Mouse (Mus musculus): ENCODE data around the gene Map4k4. TPM values are rescaled to one million over a fixed set of nuclear protein-coding genes. Genes with fewer than 3 reads are reported as not detected.

The Map4k4 gene
- polyA plus RNA-seq, 1 experiment from 2014 or later, result 45.4 TPM

DNA sequence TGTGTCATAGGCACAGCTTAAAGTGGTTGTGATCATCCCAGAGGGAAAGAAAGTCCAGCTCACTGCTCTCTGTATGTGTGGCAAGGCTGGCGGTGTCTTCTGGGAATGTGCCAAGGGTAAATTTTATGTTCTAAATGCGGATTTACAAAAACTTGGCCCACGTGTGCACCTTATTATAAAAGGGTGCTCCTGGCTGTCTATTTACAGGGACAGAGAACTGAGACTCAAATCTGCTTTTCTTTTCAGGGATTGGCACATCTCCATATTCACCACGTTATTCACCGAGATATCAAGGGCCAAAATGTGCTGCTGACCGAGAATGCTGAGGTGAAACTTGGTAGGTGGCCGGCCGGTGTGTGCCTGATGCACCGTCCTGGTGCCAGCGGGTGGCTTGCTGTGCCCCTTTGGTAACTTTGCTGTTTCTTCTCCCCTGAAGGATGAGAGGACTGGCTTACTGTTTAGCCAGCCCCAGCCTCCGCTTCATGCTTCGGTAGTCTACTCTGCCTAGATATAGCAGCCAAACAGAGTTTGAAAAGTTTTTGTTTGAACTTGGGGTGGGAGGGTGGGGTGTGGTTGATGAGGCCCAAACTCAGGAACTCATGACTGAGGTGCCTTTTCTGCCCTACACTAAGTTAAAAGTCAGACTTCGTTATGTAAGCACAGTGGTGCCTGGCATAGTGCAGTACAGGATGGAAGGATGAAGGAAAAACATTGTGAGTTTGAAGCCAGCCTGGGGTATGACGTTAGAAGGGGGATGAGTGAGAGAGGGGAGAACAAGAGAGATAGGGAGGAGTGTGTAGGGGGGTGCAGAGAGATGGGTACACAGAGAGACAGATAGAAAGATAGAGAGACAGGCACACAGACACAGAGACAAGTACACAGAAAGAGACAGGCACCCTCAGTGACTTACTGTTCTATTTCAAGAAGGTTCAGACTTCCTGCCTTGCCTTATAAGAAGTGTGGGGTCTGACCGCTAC, 79.9 kb downstream of the Map4k4 start:
- peaks cover 100% of the 10 kb centered on the region for H3K36me3 ChIP-seq

GRCm38 (mm10) chr1:39981970-39982369, 81.3 kb downstream of the Map4k4 start:
- Histone ChIP-seq H3K36me3 (peaks cover 100% of the 10 kb centered on the region), H3K27me3 (ENCODE audit: low read depth, poor library complexity, severe bottlenecking) (no peaks in the 10 kb centered on the region), H3K4me3 (no peak overlapping the region), H3K9me3 (replicated peaks) (no peaks in the 10 kb centered on the region), H3K27ac (no peak overlapping the region), H3K4me1 (no peaks in the 10 kb centered on the region)
- WGBS, result 75% methylated on average over 3 of the region's 3 CpGs
- no peak for DNase-seq (ENCODE audit: low spot score)

More for the DNA sequence above, 79.9 kb downstream of the Map4k4 start:
- no peak overlapping the region for H3K27ac ChIP-seq
- no peaks in the 10 kb centered on the region for H3K9me3 ChIP-seq (replicated peaks)
- H3K27me3 ChIP-seq (ENCODE audit: low read depth, poor library complexity, severe bottlenecking), result no peaks in the 10 kb centered on the region
- 92% methylated on average over 15 of the region's 15 CpGs for WGBS
- no peak overlapping the region for H3K4me3 ChIP-seq
- DNase-seq (ENCODE audit: low spot score), result no peak
- no peaks in the 10 kb centered on the region for H3K4me1 ChIP-seq

DNA sequence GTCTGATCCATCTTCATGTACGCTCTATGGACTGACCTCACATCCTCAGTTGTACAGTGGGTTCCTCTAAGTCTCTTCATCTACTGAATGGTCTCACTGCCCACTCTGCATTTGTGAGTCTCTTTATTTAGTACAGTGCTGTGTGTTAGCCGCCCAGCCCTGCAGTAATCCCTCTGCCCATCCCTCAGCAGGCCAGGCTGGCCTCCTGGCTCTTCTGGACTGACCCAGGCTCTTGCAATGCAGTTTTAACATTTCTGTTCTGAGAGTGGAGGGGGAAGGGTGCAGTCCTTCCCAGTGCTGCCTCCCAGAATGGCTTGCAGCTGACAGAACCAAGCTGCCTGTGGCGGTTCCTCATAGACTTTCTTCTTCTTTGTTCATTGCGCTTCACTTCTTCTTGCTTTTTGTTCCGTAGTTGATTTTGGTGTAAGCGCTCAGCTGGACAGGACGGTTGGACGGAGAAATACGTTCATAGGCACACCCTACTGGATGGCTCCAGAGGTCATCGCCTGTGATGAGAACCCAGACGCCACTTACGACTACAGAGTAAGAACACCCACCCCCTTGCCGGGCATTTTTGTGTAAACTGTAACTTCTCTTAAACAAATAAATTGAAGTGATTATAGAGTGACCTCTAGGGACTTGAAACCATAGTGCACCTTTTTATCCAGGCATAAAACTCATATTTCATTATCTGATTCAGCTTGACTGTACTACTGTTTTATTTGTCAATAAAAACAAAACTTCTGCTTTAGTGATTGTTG, 82.2 kb downstream of the Map4k4 start:
- Histone ChIP-seq H3K27ac (no peak overlapping the region), H3K27me3 (ENCODE audit: low read depth, poor library complexity, severe bottlenecking) (no peaks in the 10 kb centered on the region)
- DNase-seq (ENCODE audit: low spot score), result no peak

DNA sequence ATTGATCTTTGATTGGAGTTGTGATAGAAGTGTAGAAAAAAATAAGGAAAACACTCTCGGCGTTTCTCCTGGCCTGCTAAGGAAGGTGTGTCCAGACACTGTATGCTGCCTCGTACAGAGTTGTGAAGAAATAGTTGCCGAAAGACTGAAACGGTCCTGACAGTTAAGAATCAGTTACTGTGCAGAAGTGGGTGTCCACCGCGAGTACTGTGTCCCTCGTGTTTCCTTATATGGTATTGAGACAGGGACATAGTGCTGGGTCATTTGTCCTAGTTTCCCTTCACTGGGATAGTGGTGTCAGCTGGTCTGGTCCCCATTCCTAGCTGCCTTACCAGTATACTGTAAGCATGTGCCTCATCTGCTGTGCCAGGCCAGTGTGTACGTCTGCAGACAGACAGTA, 83.6 kb downstream of the Map4k4 start:
- no peak for DNase-seq (ENCODE audit: low spot score)
- no peaks in the 10 kb centered on the region for H3K9me3 ChIP-seq (replicated peaks)
- H3K4me1 ChIP-seq, result no peaks in the 10 kb centered on the region
- no peak overlapping the region for H3K27ac ChIP-seq
- peaks cover 99% of the 10 kb centered on the region for H3K36me3 ChIP-seq
- WGBS, result 91% methylated on average over 9 of the region's 9 CpGs
- no peaks in the 10 kb centered on the region for H3K27me3 ChIP-seq (ENCODE audit: low read depth, poor library complexity, severe bottlenecking)
- no peak overlapping the region for H3K4me3 ChIP-seq

More for the DNA sequence above, 82.2 kb downstream of the Map4k4 start:
- no peaks in the 10 kb centered on the region for H3K9me3 ChIP-seq (replicated peaks)
- no peaks in the 10 kb centered on the region for H3K4me1 ChIP-seq
- WGBS, result 89% methylated on average over 13 of the region's 13 CpGs
- H3K4me3 ChIP-seq, result no peak overlapping the region
- peaks cover 99% of the 10 kb centered on the region for H3K36me3 ChIP-seq

GRCm38 (mm10) chr1:39986820-39987219, 86.1 kb downstream of the Map4k4 start:
- Histone ChIP-seq H3K4me1 (no peaks in the 10 kb centered on the region), H3K9me3 (replicated peaks) (no peaks in the 10 kb centered on the region), H3K4me3 (no peak overlapping the region), H3K27me3 (ENCODE audit: low read depth, poor library complexity, severe bottlenecking) (no peaks in the 10 kb centered on the region), H3K36me3 (peaks cover 99% of the 10 kb centered on the region), H3K27ac (no peak overlapping the region)
- DNase-seq (ENCODE audit: low spot score), result no peak
- WGBS, result 93% methylated on average over 9 of the region's 9 CpGs

- no peak overlapping the region for H3K27ac ChIP-seq
Measured at GRCm38 (mm10) chr1:39988841-39989240, 88.1 kb downstream of the Map4k4 start.

DNA sequence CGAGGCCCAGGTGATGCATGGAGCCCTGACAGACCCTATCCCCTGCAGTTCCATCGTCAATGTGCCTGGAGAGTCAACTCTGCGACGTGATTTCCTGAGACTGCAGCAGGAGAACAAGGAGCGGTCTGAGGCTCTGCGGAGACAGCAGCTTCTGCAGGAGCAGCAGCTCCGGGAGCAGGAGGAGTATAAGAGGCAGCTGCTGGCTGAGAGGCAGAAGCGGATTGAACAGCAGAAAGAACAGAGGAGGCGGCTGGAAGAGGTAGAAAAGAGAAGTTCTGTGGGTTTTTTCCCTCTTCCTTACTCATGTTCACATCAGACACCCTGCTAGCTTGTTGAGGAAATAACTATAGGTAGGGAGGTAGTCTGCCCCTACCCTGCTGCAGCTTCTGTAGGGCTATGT, 89.3 kb downstream of the Map4k4 start:
- H3K27ac ChIP-seq, result no peak overlapping the region
- no peaks in the 10 kb centered on the region for H3K4me1 ChIP-seq
- peaks cover 99% of the 10 kb centered on the region for H3K36me3 ChIP-seq
- H3K27me3 ChIP-seq (ENCODE audit: low read depth, poor library complexity, severe bottlenecking), result no peaks in the 10 kb centered on the region
- DNase-seq (ENCODE audit: low spot score), result no peak
- no peak overlapping the region for H3K4me3 ChIP-seq
- 95% methylated on average over 9 of the region's 9 CpGs for WGBS
- H3K9me3 ChIP-seq (replicated peaks), result no peaks in the 10 kb centered on the region

More at GRCm38 (mm10) chr1:39988841-39989240, 88.1 kb downstream of the Map4k4 start:
- DNase-seq (ENCODE audit: low spot score), result no peak
- no peaks in the 10 kb centered on the region for H3K9me3 ChIP-seq (replicated peaks)
- no peaks in the 10 kb centered on the region for H3K27me3 ChIP-seq (ENCODE audit: low read depth, poor library complexity, severe bottlenecking)
- H3K4me1 ChIP-seq, result no peaks in the 10 kb centered on the region
- peaks cover 99% of the 10 kb centered on the region for H3K36me3 ChIP-seq
- no peak overlapping the region for H3K4me3 ChIP-seq
- WGBS, result 85% methylated on average over 12 of the region's 12 CpGs

DNA sequence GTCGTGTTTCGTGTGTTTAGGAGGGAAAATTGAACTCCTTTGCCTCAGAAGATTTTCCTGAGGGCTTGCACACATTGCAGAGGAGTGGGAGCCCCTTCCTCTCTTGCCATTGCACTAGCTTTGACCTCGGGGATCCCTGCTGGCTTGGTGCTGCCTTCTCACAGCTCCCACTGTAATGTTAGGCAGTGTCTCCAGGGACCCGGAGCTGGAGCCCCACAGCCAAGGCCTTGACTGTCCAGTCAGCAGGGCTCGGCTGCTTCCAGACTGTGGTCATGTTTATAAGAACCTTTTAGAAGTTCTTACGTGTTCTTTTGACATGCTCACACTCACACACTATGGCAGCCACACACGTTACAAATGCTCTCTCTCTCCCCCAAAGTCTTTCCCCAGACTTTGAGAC, 93.2 kb downstream of the Map4k4 start:
- no peaks in the 10 kb centered on the region for H3K4me1 ChIP-seq
- 89% methylated on average over 7 of the region's 7 CpGs for WGBS
- DNase-seq (ENCODE audit: low spot score), result no peak
- no peak overlapping the region for H3K4me3 ChIP-seq
- H3K36me3 ChIP-seq, result peaks cover 100% of the 10 kb centered on the region
- no peaks in the 10 kb centered on the region for H3K27me3 ChIP-seq (ENCODE audit: low read depth, poor library complexity, severe bottlenecking)
- H3K9me3 ChIP-seq (replicated peaks), result no peaks in the 10 kb centered on the region
- H3K27ac ChIP-seq, result no peak overlapping the region

DNA sequence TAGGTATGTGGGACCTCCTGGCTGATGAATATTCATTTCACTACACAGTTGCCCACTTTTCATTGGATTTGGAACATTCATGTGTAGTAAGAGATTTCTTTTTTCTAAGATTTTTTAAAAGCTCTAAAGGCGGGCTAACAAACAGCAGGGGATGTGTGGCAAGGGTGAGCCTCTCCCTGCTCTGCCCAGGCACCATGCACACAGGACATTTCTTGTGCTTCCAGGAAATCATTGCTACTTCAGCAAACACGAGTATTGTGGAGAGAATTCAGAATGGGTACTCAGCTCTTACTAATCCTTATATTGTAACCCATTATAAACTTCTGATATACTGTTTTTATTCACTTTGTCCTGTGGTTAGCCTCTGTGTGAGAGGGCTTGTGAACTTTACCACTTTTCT, 94.9 kb downstream of the Map4k4 start:
- H3K9me3 ChIP-seq (replicated peaks), result no peaks in the 10 kb centered on the region
- H3K4me1 ChIP-seq, result no peaks in the 10 kb centered on the region

GRCm38 (mm10) chr1:40000476-40000875, 99.8 kb downstream of the Map4k4 start:
- Histone ChIP-seq H3K4me1 (no peaks in the 10 kb centered on the region), H3K27me3 (ENCODE audit: low read depth, poor library complexity, severe bottlenecking) (no peaks in the 10 kb centered on the region), H3K4me3 (no peak overlapping the region), H3K27ac (no peak overlapping the region), H3K9me3 (replicated peaks) (no peaks in the 10 kb centered on the region), H3K36me3 (peaks cover 99% of the 10 kb centered on the region)
- DNase-seq (ENCODE audit: low spot score), result no peak
- 87% methylated on average over 16 of the region's 16 CpGs for WGBS

More for the DNA sequence above, 94.9 kb downstream of the Map4k4 start:
- WGBS, result 91% methylated on average over 2 of the region's 2 CpGs
- H3K4me3 ChIP-seq, result no peak overlapping the region
- H3K36me3 ChIP-seq, result peaks cover 99% of the 10 kb centered on the region
- H3K27me3 ChIP-seq (ENCODE audit: low read depth, poor library complexity, severe bottlenecking), result no peaks in the 10 kb centered on the region
- no peak for DNase-seq (ENCODE audit: low spot score)
- H3K27ac ChIP-seq, result no peak overlapping the region

DNA sequence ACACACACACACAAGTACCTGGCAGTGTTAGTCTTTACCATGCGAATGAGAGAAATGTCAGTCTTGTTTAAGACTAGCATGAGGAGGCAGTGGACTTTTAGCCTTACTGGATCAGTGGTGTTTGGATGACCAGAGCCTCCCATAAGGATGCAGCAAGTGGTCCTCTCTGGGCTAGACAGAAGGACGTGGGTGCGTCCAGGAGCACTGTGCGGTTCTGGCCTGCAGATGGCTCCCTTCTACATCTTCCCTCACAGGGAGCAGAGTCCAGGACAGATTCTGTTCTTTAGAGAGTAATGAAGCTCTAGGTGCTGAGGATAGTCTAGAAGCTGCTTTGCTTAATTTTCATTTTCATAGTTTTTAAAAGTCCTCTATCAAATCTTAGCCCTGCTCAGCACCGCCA, 100.2 kb downstream of the Map4k4 start:
- WGBS, result 75% methylated on average over 5 of the region's 5 CpGs
- no peaks in the 10 kb centered on the region for H3K4me1 ChIP-seq
- DNase-seq (ENCODE audit: low spot score), result no peak
- H3K9me3 ChIP-seq (replicated peaks), result no peaks in the 10 kb centered on the region
- H3K4me3 ChIP-seq, result no peak overlapping the region
- H3K27ac ChIP-seq, result no peak overlapping the region
- H3K27me3 ChIP-seq (ENCODE audit: low read depth, poor library complexity, severe bottlenecking), result no peaks in the 10 kb centered on the region
- H3K36me3 ChIP-seq, result peaks cover 99% of the 10 kb centered on the region

- DNase-seq (ENCODE audit: low spot score), result no peak
- WGBS, result 85% methylated on average over 4 of the region's 4 CpGs
Measured at GRCm38 (mm10) chr1:40002129-40002727, 101.5 kb downstream of the Map4k4 start.

More at GRCm38 (mm10) chr1:40002129-40002727, 101.5 kb downstream of the Map4k4 start:
- Histone ChIP-seq H3K4me1 (no peaks in the 10 kb centered on the region), H3K27me3 (ENCODE audit: low read depth, poor library complexity, severe bottlenecking) (no peaks in the 10 kb centered on the region), H3K4me3 (no peak overlapping the region), H3K9me3 (replicated peaks) (no peaks in the 10 kb centered on the region), H3K27ac (no peak overlapping the region), H3K36me3 (peaks cover 99% of the 10 kb centered on the region)

All from limb, embryonic 10.5 days (tissue).